Mouse (Mus musculus): ENCODE data around the gene Unk.

- TF ChIP-seq CTCF (conservative IDR thresholded peaks at IDR 0.05; ENCODE audit: low read length), result no peak
- no peak for TF ChIP-seq POU5F1 (IDR thresholded peaks at IDR 0.05; ENCODE audit: borderline replicate concordance, low read length)
- no peak for TF ChIP-seq NANOG (IDR thresholded peaks at IDR 0.05; ENCODE audit: borderline replicate concordance, low read length)
Measured at GRCm38 (mm10) chr11:116001725-116002124, 28.4 kb upstream of the Unk start.

Measured in E14TG2a.4 (cell line).